Mouse (Mus musculus): ENCODE measurements around the gene Ephb1. TPM values are rescaled to one million over a fixed set of nuclear protein-coding genes. Genes with fewer than 3 reads are reported as not detected.

Gene Ephb1
- total RNA-seq, 2 experiments from 2014 or later, result 0.66 to 0.78 TPM

GRCm38 (mm10) chr9:102180486-102180885 is 174.0 kb downstream of the Ephb1 start:
- no peak for DNase-seq (ENCODE audit: low spot score)

DNA sequence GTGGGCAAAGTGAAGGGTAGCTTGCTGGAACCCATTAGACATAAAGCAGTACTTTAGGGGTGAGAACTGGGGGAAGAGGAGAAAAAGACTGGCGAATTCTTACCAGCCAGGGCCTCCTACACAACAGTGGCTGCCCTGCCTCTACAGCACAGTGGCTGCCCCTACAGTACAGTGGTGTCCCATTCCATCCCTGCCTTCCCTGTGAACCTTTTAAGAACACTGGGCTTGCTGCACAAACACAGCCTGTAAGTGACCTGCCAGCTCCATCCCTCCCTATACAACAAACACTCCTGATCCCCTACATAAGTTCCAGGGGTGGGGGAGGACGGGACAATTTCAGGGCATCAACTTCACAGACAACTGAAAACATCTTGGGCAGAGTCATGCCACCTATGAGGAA is 174.4 kb downstream of the Ephb1 start:
- no peak for DNase-seq (ENCODE audit: low spot score)

DNA sequence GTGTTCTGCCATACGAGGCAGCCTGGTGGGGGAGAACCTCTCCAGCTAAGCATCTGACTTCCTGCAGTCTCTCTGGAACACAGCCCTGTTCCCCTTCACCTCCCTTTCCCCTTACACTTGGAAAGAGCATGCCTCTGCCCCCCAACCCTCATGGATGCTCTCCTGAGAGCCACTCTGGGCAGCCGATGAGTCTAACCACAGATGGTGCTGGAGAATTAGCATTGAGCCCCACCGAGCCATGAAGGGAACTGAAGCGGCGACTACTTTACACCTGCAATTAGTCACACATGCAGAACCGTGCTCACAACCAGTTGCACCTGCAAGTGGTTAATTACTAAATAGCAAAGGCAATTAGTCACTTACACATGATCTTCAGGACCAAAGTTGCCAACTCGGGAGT is 184.8 kb downstream of the Ephb1 start:
- no peak for DNase-seq (ENCODE audit: low spot score)

DNA sequence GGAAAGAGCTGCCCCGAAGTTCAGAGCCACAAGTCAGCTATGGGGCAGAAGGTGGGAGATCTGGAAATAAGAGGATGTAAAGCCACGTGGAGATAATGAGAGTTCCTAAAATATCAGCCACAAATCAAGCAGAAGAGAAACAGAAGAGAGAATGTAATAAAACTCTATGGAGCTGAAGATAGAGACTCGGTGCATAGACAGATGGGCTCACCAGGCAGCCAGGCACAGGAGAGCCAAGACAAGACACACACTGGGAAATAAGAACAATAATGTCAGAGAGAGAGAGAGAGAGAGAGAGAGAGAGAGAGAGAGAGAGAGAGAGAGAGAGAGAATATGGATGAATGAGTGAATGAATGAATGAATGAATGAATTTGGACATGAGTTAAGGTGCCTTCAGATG is 198.6 kb downstream of the Ephb1 start:
- DNase-seq (ENCODE audit: low spot score), result no peak

DNA sequence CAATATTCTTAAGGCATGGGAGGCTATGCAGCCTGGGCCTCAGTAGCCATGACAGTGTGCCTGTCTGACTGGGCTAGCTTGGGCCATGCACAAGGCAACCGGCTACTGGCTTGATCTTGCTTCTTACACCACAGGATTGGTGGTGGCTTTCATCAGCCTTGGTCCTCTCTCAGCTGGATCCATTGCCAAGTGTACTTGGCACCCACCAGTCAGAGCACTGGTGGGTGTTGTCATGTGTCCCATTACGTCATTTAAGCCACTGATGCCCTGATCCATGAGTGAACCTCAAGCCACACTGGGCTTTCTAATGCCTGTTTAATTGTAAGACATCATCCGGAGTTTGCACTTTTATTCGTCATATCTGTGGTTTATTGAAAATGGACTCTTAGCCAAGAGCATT is 215.3 kb downstream of the Ephb1 start:
- no peak for DNase-seq (ENCODE audit: low spot score)

DNA sequence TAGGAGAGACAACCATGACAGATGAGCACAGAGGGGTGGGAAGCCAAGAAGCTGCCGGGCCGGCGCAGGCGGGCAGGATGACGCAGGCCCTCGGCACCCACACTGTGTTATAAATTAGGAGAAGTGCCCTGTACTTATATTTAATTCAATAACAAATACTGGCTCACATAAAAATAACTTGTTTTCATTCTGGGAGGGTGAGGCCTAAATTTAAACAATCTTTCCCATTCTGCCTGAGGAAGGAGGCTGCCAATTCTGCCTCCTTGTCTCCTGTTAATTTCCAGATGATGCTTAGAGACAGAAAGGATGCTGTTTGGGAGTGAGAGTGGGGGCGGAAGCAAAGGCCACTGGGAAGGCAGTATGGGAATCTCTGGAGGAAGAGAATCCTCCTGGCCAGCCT is 215.8 kb downstream of the Ephb1 start:
- DNase-seq (ENCODE audit: low spot score), result no peak

DNA sequence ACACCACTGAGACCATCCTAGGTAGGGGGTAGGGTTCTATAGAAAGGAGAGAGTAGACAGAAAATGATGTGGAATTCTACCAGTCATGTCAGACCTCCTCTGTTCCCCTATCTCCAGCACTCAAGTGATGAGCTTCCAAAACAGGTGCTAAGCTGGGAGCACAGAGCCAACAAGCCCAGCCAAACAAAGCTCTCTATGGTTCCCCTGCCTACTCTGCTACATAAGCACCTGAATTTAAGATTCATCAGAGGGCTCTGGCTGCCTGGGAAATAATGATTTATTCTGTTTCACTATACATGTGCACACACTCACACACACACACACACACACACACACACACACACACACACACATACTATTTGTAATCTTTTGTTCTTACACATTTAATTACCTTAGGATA is 216.3 kb downstream of the Ephb1 start:
- DNase-seq (ENCODE audit: low spot score), result no peak

DNA sequence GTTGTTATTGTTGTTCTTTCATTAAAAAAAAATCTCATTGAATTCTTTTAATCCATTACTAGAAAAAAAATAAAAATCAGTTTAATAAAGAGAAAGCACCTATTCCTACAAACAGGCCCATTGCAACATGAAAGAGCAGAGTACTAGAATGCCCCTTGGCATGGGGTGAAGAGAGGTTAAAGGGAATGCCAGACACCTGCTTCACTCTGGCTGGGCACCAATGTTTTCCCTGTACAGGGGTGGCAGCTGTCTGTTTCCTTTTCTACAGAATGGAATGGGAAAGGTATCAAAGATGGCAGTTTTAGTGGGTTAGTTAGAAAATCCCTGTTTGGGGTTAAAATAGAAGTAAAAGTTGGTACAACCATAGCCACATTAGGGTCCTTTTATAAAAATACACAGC is 224.0 kb downstream of the Ephb1 start:
- no peak for DNase-seq (ENCODE audit: low spot score)

- no peak for DNase-seq (ENCODE audit: low spot score)
Measured at GRCm38 (mm10) chr9:102126510-102126909, 228.0 kb downstream of the Ephb1 start.

DNA sequence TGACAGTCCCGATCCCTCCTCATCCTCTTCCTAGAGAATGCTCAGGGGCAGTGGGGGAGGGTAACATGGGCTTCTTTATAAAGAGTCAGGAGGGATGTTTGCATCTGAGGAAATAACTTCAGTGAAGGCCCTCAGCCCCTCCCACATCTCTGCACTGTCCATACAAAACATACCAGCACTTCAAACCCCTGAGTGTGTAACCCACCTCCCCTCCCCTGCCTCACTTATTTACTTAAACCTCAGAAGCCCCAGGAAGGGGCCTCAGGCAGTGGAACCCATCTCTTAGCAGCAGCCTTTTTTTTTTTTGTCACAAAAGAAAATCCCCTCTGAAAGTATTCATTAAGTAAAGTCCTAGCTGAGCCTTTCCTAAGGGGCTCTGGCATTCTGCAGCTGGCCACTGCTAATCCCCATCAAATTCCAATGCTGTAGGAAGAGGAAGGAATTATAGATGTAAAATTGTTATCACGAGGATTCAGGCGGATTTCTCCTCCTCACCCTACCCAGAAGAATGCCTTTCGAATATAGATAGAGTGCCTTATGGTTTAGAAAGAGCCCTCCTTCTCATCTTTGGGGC is 231.5 kb downstream of the Ephb1 start:
- DNase-seq (ENCODE audit: low spot score), result no peak

- no peak for DNase-seq (ENCODE audit: low spot score)
Measured at GRCm38 (mm10) chr9:102119422-102119821, 235.1 kb downstream of the Ephb1 start.

GRCm38 (mm10) chr9:102115326-102115725 is 239.2 kb downstream of the Ephb1 start:
- no peak for DNase-seq (ENCODE audit: low spot score)

GRCm38 (mm10) chr9:102111471-102111870 is 243.0 kb downstream of the Ephb1 start:
- DNase-seq (ENCODE audit: low spot score), result no peak

- no peak for DNase-seq (ENCODE audit: low spot score)
Measured at GRCm38 (mm10) chr9:102107978-102108377, 246.5 kb downstream of the Ephb1 start.

DNA sequence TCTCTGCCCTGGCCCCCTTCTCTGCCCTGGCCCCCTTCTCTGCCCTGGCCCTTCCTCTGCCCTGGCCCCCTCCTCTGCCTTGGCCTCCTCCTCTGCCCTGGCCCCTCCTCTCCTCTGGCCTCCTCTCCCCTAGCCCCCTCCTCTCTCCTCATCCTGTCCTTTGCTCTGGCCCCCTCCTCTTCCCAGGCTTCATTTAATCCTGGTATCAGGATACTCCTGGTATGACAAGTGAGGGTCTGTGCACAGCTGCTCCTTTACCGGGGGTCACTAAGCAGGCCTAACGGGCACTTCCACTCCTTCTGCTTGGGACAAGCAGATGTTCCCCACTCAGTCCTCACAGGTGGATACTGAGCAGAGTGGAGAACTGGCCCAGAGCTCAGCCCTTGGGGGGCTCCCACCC is 247.3 kb downstream of the Ephb1 start:
- no peak for DNase-seq (ENCODE audit: low spot score)

DNA sequence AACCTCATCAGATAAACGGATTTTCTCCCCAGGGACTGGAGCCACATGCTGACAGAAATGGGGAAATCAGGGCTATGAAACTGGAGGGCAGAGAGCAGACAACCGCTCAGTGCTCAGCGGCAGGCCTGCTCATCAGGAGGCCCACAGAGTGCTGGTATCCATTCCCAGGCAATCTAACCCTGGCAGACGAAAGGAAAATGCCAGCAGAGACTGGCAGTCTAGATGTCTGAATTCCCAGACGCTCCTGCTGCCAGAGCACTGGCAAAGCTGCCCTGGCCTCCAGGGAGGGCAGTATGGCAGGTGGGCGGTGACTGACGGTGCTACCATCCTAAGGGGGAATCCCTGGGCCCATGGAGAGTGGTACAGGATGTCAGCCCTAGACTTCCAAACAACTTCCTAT is 257.7 kb downstream of the Ephb1 start:
- DNase-seq (ENCODE audit: low spot score), result no peak

DNA sequence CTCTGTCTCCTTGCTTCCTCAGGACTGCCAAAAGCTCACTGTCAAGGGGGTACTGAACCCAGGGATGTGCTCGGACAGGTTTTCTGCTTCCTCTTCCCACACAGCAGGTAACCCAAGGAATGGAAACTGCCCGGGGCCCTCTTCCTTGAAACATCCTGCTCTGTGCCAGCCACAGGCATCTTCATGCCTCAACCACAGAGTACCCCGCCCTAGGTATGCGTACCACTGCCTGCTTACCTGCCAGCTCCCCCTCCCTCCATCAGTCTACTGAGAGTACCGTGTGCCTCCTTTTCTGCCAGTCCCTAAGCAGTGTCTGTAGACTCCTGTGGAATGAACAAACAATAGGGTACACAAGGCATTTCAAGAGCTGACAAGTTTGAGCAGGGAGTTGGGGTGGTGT is 265.9 kb downstream of the Ephb1 start:
- DNase-seq (ENCODE audit: low spot score), result no peak

DNA sequence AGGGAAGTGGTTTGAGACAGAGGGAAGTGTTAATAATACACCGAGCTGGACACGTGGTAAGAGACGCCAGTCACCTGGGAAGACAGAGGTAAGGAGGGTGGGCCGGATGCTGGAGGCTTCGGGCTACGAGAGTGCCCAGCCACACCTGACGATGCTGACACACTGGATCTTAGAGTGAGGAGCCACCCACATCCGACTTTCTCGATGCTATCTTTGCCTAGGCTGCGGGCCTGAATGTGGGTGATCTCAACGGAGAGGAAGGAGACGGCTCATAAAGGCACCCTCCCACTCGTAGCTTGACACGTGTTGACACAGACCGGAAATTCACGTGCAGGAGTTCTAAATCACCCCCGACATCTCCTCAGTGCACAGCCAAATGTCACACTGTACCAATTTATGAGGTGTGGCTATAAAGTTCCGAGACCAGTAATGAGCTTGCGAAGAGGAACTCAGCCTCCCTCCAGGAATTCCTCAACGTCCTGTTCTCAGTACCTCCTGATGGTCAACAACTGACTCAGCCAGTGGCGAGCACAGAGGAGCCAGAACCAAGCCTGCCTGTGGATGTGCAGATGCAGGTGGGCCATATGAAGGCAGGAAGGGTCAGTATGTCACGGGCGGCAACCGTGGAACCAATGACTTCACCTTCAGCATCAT is 268.3 kb downstream of the Ephb1 start:
- DNase-seq (ENCODE audit: low spot score), result no peak

- DNase-seq (ENCODE audit: low spot score), result no peak
Measured at GRCm38 (mm10) chr9:102085477-102085876, 269.0 kb downstream of the Ephb1 start.

GRCm38 (mm10) chr9:102080934-102081333 is 273.6 kb downstream of the Ephb1 start:
- no peak for DNase-seq (ENCODE audit: low spot score)

- no peak for DNase-seq (ENCODE audit: low spot score)
Measured at GRCm38 (mm10) chr9:102079151-102079550, 275.3 kb downstream of the Ephb1 start.

- DNase-seq (ENCODE audit: low spot score), result no peak
Measured at GRCm38 (mm10) chr9:102078238-102078637, 276.3 kb downstream of the Ephb1 start.

- no peak for DNase-seq (ENCODE audit: low spot score)
Measured at GRCm38 (mm10) chr9:102075539-102075938, 279.0 kb downstream of the Ephb1 start.

DNA sequence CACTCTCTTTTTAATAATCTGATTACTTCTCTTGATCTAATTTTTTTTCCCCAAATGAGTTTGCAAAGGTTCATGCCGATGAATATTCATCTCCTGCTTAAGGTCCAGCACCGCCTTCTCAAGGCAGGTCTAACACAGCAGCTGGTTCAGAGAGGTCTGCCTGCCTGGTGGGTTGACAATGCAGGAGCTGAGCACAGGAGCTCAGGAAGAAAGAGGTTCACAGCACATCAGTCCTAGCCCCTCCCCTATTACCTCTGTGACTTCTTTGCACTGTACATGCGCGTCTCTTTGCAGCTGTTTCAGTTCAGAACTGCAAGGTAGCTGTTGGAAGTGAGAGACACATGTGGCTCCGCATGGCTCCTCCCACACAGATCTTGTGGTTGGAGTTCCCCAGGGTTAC is 281.1 kb downstream of the Ephb1 start:
- DNase-seq (ENCODE audit: low spot score), result no peak
